In the genomic region with DNA sequence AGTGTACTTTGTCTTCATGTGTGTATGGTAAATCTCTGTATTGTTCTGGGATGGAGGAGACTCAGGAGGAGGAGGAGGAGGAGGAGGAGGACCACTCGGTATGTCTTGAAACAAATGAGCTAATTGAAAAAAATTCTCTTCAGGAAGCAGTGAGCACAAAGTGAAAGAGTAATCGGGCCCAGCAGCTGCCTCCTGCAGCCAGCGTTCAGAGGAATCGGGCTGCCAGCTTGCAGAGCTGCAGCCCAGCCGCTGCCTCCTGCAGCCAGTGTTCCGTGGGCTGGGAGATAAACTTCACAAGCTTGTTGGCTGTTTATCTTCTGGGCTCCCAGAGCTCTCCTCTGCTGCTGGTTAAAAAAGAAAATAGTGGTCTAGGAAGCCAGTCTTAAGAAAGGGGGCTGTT, we compare ENCODE assay signal across 8 mouse cellular contexts.
DNase-seq lines count a peak whose midpoint lies in the region; ATAC-seq lines count a peak whose summit lies in the region.

No protein-coding gene starts in this region.

- ATAC-seq in kidney, embryonic 15.5 days (replicated peaks; ENCODE audit: low FRiP score): no peak
- ATAC-seq in megakaryocyte-erythroid progenitor cell, adult 5-6 weeks (replicated peaks; ENCODE audit: low FRiP score, low TSS enrichment, poor library complexity, severe bottlenecking): peak; percentile 79

- peak overlapping the region; percentile 47 for H3K4me2 ChIP-seq in kidney, embryonic 15.5 days

- H3K9ac ChIP-seq in kidney, embryonic 15.5 days: no peak overlapping the region

- 0% methylated on average over 6 of the region's 6 CpGs for WGBS in kidney, embryonic 15.5 days
- WGBS in hindbrain, embryonic 10.5 days: 2% methylated on average over 6 of the region's 6 CpGs

- no peak for DNase-seq in kidney, postnatal 25 days
- DNase-seq in embryo, embryonic 10 days (ENCODE audit: low spot score): peak; percentile 64
- DNase-seq in hindbrain, embryonic 10.5 days (ENCODE audit: low spot score): peak; percentile 19
- no peak for DNase-seq in adipocyte (ENCODE audit: low spot score)
- no peak for DNase-seq in left cerebral cortex, postnatal 14 days (ENCODE audit: low spot score in 2 of 2)
- no peak for DNase-seq in cerebellum, adult 9-10 months

- H3K27ac ChIP-seq in kidney, embryonic 15.5 days: peak overlapping the region; percentile 72
- H3K27ac ChIP-seq in hindbrain, embryonic 10.5 days: peak overlapping the region; percentile 93

- intact Hi-C loops in left cerebral cortex, postnatal 14 days (cut with DNase I): no loop called here

- no peaks in the 10 kb centered on the region for H3K9me3 ChIP-seq in kidney, embryonic 15.5 days (replicated peaks)
- no peaks in the 10 kb centered on the region for H3K9me3 ChIP-seq in hindbrain, embryonic 10.5 days

- H3K4me1 ChIP-seq in kidney, embryonic 15.5 days: peaks cover 58% of the 10 kb centered on the region
- peaks cover 58% of the 10 kb centered on the region for H3K4me1 ChIP-seq in hindbrain, embryonic 10.5 days (replicated peaks)

- H3K4me3 ChIP-seq in kidney, embryonic 15.5 days (replicated peaks): peak overlapping the region; percentile 9; the same call in 1 of the 2 replicates
- H3K4me3 ChIP-seq in hindbrain, embryonic 10.5 days: peak overlapping the region; percentile 33

- no peaks in the 10 kb centered on the region for H3K27me3 ChIP-seq in kidney, embryonic 15.5 days
- no peaks in the 10 kb centered on the region for H3K27me3 ChIP-seq in hindbrain, embryonic 10.5 days (ENCODE audit: insufficient read depth, poor library complexity, severe bottlenecking)

- no peaks in the 10 kb centered on the region for H3K36me3 ChIP-seq in kidney, embryonic 15.5 days
- H3K36me3 ChIP-seq in hindbrain, embryonic 10.5 days: no peaks in the 10 kb centered on the region

Comparison
In these comparisons a context has a peak if more than half of its experiments do, and no peak if none do; other contexts are left out.
1. DNase-seq: peak in embryo, embryonic 10 days (single experiment) and hindbrain, embryonic 10.5 days (single experiment); none in kidney, postnatal 25 days (0 of 2), adipocyte (single experiment), left cerebral cortex, postnatal 14 days (0 of 2) and cerebellum, adult 9-10 months (single experiment).